Mouse (Mus musculus): ENCODE measurements around the gene Rangap1. TPM values are rescaled to one million over a fixed set of nuclear protein-coding genes. Genes with fewer than 3 reads are reported as not detected.

Gene Rangap1
- polyA plus RNA-seq (2021; fragmentation: Nextera tagmentation): 101 and 108 TPM in 2 replicates
- long read RNA-seq, experiment 1, transcript Rangap1-202 (17 exons, 2,984 nt): minor isoform, 19 of 371 reads
- long read RNA-seq, experiment 1, transcript Rangap1-201 (16 exons, 3,033 nt): major isoform, 225 of 371 reads
- long read RNA-seq, experiment 1, partial matches to known transcripts: 98 of 371 reads
- long read RNA-seq, experiment 1, other reads (novel, unspliced or antisense): 28 of 371 reads
- long read RNA-seq, experiment 2, transcript Rangap1-202 (17 exons, 2,984 nt): minor isoform, 65 of 1,095 reads
- long read RNA-seq, experiment 2, transcript Rangap1-201 (16 exons, 3,033 nt): major isoform, 854 of 1,095 reads
- long read RNA-seq, experiment 2, partial matches to known transcripts: 101 of 1,095 reads
- long read RNA-seq, experiment 2, other reads (novel, unspliced or antisense): 72 of 1,095 reads

DNA sequence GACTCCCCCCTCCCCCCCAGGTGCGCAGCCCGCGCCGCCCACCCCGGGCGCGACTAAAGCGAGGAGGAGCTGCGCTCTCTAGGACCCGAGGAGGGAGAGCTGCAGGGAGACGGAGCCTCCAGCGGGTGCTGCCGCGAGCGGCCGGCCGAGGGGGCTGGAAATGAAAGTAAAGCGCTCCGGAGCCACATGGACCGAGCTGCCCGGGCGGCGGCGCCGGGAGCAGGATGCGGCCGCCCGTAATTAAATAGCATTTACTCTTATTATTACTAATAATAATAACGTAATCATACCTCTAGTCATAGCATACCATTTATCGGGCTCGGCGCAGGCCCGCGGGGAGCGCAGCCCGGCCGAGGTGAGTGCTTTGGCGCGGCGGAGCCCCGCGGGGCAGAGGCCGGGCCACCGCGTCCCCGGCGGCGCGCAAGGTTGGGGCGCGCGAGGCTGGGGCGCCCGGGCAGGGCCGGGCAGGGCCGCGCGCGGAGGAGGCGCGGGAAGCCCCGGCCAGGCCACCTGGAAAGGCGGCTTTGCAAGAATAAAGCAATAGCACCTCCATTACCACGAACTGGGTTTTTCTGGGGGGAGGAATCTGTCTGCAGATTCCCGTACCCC lies at the start of gene Rangap1, which contains the start of gene Zc3h7b:
TSS of gene Rangap1 (minus strand) at position 539 of the 609 bp plus-strand sequence.
TSS of gene Zc3h7b (plus strand) at position 66 of the 609 bp plus-strand sequence.

DNA sequence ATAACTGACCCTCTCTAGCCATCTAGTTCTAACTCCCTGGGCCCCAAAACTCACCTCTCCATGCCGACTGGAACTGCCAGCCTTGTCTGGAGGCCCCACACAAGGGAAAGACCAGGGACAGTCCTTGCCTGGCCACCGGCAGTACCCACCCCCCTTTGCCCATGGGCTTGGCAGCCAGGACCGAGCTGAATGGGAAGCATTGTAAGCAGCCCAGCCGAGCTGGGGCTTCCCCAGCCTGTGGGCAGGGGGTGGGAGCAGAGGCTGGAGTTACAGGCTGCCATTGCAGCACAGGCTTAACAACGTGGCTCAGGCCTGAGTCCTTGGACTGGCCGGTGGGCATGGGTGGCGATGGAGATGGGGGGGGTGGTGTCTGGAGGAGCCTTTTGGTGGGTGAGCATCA lies 48.2 kb downstream of the Rangap1 start, which contains the start of gene Chadl:
TSS of gene Chadl (minus strand) at position 113 of the 400 bp plus-strand sequence.

DNA sequence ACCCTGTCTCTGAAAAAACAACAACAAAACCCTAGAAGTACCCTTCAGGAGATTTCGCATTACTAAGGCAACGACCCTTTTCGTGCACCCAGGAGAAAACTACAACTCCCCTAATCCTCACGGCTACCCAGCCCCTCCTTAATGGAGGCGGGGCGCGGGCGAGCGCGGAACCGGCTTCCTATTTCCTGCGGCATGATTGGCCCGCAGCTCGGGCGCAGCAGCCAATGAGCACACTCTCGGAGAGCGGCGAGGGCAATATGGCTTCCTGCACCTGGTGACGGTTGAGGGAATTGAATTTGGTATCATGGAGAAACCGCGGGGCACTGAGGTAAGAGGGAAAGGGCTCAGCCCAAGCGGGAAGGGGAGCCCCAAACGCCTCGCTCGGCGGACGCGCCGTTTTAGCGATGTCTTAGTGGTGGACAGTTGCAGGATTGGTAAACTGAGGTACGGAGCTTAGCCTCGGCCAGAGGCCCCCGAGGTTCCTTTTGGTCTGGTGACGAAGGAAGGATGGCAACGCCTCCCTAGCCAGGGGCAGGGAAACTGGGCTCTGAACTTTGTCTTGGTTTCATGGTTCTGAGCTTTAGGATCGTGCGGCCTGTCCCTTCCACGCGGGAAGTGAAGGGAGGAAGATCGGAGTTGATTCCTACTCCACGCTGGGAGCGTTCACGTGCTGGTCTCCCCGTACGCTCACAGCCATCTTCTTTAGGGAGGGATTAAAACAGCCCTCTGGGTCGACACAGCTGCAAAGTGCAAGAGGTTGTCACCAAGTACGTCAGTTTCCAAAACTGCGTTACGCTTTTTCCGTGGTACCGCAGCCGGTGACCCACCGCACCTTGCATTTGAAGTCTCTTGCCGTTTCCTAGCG lies 81.4 kb downstream of the Rangap1 start, which contains the start of gene L3mbtl2:
TSS of gene L3mbtl2 (plus strand) at position 193 of the 865 bp plus-strand sequence.

Other genes starting within 250 kb of the Rangap1 start
- gene Ep300, start 160.2 kb downstream of the Rangap1 start, polyA plus RNA-seq (2021; fragmentation: Nextera tagmentation): 6.3 and 8.9 TPM in 2 replicates
- gene L3mbtl2, start 81.6 kb downstream of the Rangap1 start, polyA plus RNA-seq (2021; fragmentation: Nextera tagmentation): 20.2 and 20.3 TPM in 2 replicates
- 14.2 and 17.1 TPM in 2 replicates for gene Chadl, start 48.2 kb downstream of the Rangap1 start, polyA plus RNA-seq (2021; fragmentation: Nextera tagmentation)
- gene Zc3h7b, start 473 bp downstream of the Rangap1 start, polyA plus RNA-seq (2021; fragmentation: Nextera tagmentation): 66.1 and 72.8 TPM in 2 replicates
- 34.4 and 35.0 TPM in 2 replicates for gene Tef, start 56.9 kb upstream of the Rangap1 start, polyA plus RNA-seq (2021; fragmentation: Nextera tagmentation)
- gene Tob2, start 113.3 kb upstream of the Rangap1 start, polyA plus RNA-seq (2021; fragmentation: Nextera tagmentation): 6.9 and 7.7 TPM in 2 replicates
- 58.8 and 68.0 TPM in 2 replicates for gene Phf5a, start 126.4 kb upstream of the Rangap1 start, polyA plus RNA-seq (2021; fragmentation: Nextera tagmentation)
- gene Aco2, start 126.8 kb upstream of the Rangap1 start, polyA plus RNA-seq (2021; fragmentation: Nextera tagmentation): 353 and 383 TPM in 2 replicates
- gene Polr3h, start 180.7 kb upstream of the Rangap1 start, polyA plus RNA-seq (2021; fragmentation: Nextera tagmentation): 209 and 219 TPM in 2 replicates
- gene Csdc2, start 191.2 kb upstream of the Rangap1 start, polyA plus RNA-seq (2021; fragmentation: Nextera tagmentation): 51.3 and 65.8 TPM in 2 replicates
- 541 and 606 TPM in 2 replicates for gene Pmm1, start 215.4 kb upstream of the Rangap1 start, polyA plus RNA-seq (2021; fragmentation: Nextera tagmentation)
- not detected in 2 replicates for gene 1700029P11Rik, start 235.0 kb upstream of the Rangap1 start, polyA plus RNA-seq (2021; fragmentation: Nextera tagmentation)
- gene Xrcc6, start 242.3 kb upstream of the Rangap1 start, polyA plus RNA-seq (2021; fragmentation: Nextera tagmentation): 15.6 and 17.5 TPM in 2 replicates

Measured in layer of hippocampus, adult 6 months (tissue).